Mouse (Mus musculus): ENCODE results near the gene Tnfrsf26.

Tnfrsf26 gene

DNA sequence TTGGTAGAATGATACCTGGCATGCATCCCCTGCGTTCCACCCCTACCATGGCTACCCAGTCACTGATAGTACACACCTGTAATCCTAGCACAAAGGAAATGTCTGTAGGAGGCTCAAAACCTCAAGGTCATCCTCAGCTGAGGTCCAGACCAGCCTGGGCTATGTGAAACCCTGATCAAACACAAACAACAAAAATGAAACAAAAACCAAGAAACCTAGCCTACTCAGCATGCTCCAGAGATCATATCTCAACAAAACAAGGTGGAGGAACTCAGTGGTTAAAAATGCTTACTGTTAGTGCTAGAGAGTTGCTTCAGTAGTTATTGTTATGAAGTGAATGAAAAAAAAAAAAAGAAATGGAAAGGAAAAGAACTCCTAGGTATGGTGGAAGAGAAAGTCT lies at the start of gene Tnfrsf26:
Gene Tnfrsf26, minus strand, starts transcription at position 183 of the 400 bp plus-strand sequence.
- TF ChIP-seq GATA4 (IDR thresholded peaks at IDR 0.05; ENCODE audit: insufficient replicate concordance, low read length), result no peak

GRCm38 (mm10) chr7:143666427-143667311 lies 38.1 kb upstream of the Tnfrsf26 start:
- no peak for TF ChIP-seq GATA4 (IDR thresholded peaks at IDR 0.05; ENCODE audit: insufficient replicate concordance, low read length)

DNA sequence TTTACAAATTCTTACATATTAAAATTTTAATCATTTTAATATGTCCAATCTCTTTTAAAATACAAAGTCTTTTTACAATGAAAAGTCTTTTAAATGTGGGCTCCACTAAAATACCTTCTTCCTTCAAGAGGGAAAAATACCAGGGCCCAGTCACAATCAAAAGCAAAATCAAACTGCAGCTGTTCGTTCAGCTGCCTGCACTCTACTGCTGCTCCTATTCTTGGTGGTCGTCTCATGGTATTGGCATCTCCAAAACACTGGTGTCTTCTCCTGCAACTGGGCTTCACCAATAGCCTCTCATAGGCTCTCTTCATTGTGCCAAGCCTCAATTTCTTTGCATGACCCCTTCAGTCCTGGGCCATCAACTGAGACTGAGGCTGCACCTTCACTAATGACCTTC lies 34.9 kb upstream of the Tnfrsf26 start:
- no peak for TF ChIP-seq GATA4 (IDR thresholded peaks at IDR 0.05; ENCODE audit: insufficient replicate concordance, low read length)

DNA sequence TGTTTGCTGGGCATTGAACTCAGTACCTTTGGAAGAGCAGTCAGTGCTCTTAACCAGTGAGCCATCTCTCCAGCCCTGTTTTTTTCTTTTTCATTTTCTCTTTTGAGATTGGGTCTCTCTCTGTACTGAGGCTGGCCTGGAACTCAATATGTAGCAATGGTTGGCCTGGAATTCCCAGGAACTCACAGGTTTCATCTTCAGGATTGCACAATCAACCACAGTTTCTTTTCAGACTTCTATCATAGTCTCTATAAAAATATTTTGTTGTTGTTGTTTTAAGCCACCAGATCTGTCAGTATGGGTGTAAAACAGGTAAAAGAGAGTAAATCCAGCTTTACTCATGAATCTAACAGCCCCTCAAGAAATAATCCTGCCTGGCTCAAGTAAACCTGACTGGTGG lies 32.3 kb upstream of the Tnfrsf26 start:
- no peak for TF ChIP-seq GATA4 (IDR thresholded peaks at IDR 0.05; ENCODE audit: insufficient replicate concordance, low read length)

DNA sequence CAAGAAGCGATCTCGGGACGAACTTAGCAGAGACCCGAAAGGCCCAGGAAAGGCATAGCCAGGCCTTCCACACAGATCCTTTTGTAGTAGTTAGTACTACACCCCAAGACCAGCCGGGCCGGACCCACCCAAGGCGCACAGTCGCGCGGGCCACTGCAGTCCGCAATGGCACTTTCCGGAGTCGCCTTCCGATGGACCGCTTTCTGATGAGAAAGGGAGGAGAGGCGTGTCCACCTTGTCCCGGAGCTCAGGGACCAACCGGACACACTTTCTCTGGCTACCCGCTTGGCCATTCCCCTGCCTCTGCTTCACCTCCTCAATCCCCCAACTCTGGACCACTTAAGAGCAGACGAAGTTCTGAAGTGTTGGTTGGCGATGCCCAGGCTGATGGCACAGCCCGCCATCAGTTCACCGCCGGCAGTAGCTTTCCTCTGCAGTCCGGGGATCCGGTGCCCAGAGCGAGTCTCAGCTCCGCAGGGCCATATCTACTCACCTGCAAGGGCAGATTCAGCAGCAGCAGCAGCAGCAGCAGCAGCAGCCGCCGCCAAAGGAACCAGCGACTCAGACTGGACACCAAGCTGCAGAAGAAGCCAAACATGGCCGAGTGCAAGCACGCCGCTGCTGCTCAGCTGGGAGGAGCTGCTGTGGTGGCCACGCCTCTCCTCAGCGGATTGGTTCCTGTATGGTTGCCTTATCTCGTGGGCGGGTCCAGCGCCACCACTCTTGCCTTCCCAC lies 20.7 kb upstream of the Tnfrsf26 start, which contains the start of gene Tnfrsf22:
Gene Tnfrsf22, minus strand, starts transcription at position 628 of the 735 bp plus-strand sequence.
- peak; percentile 90; the same call in 1 of the 2 replicates for TF ChIP-seq GATA4 (IDR thresholded peaks at IDR 0.05; ENCODE audit: insufficient replicate concordance, low read length)

GRCm38 (mm10) chr7:143636674-143637073 lies 8.2 kb upstream of the Tnfrsf26 start:
- no peak for TF ChIP-seq GATA4 (IDR thresholded peaks at IDR 0.05; ENCODE audit: insufficient replicate concordance, low read length)

- TF ChIP-seq GATA4 (IDR thresholded peaks at IDR 0.05; ENCODE audit: insufficient replicate concordance, low read length), result no peak
Measured at GRCm38 (mm10) chr7:143631503-143631902, 3.0 kb upstream of the Tnfrsf26 start.

- TF ChIP-seq GATA4 (IDR thresholded peaks at IDR 0.05; ENCODE audit: insufficient replicate concordance, low read length), result no peak
Measured at GRCm38 (mm10) chr7:143629501-143629900, 979 bp upstream of the Tnfrsf26 start.

- peak; percentile 6; the same call in 1 of the 2 replicates for TF ChIP-seq GATA4 (IDR thresholded peaks at IDR 0.05; ENCODE audit: insufficient replicate concordance, low read length)
Measured at GRCm38 (mm10) chr7:143627555-143628286, 801 bp downstream of the Tnfrsf26 start.

GRCm38 (mm10) chr7:143626178-143626577 lies 2.3 kb downstream of the Tnfrsf26 start:
- no peak for TF ChIP-seq GATA4 (IDR thresholded peaks at IDR 0.05; ENCODE audit: insufficient replicate concordance, low read length)

DNA sequence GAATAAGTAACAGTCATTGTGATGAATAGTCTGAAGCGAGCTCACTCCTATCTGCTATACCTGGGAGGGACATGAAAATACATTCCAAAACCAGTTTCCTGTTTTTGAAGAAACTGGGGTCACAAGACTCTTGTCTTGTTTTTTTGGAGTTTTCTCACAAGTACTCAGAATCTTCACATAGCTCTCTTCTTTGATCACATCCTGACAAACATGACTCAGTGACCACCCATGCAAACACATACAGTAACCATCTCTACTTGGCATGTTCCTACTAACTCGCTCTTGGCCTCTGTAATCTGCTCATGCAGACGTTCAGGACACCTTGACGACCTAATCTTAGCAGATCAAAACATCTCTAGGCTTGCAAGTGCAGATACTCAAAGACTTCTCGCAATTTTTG lies 3.4 kb downstream of the Tnfrsf26 start:
- TF ChIP-seq GATA4 (IDR thresholded peaks at IDR 0.05; ENCODE audit: insufficient replicate concordance, low read length), result no peak

DNA sequence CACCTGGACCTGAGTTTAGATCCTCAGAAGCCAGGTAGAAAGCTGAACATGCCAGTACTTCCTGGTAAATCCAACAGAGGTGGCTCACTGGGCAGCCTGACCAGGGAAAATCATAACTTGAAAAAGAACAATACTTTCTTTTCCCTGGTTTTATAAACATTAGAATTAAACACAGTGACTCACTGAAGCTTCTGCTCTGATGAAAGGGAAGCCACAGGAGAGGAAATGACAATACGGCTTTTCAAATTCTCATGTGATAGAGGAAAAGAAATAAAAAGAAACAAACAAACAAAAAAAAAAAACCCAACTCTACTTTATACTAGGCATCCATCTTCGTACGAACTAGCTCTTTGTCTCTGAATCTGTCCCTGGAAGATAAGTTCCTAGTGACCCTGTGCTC lies 4.0 kb downstream of the Tnfrsf26 start:
- no peak for TF ChIP-seq GATA4 (IDR thresholded peaks at IDR 0.05; ENCODE audit: insufficient replicate concordance, low read length)

- peak; percentile 60; the same call in 1 of the 2 replicates for TF ChIP-seq GATA4 (IDR thresholded peaks at IDR 0.05; ENCODE audit: insufficient replicate concordance, low read length)
Measured at GRCm38 (mm10) chr7:143620951-143621350, 7.6 kb downstream of the Tnfrsf26 start.

DNA sequence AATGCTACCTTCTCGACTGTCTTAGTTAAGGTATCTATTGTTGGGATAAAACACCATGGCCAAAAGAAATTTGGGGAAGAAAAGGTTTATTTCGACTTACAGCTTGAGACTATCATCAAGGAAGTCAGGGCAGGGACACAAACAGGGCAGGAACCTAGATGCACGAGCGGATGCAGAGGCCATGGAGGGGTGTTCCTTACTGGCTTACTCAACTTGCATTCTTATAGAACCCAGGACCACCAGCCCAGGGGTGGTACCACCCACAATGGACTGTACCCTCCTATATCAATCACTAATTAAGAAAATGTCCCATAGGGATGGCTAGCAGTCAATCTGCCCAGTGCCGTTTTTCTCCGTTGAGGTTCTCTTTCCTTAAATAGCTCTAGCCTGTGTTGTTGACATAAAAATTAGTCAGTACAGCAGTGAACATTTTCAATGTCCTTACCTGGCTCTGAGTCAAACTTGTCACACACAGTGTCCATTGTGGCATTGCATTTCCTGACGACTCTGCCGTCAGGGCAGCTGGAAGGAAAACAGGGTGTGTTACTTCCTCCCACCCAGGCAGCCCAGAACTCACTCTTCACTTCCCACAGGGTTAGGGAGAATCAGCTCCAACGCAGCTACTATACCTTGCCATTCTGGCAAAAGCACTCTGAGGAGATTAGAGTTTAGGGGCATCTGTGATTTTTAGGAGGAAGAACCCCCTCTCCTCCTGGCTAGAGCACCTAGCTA lies 14.0 kb downstream of the Tnfrsf26 start:
- TF ChIP-seq GATA4 (IDR thresholded peaks at IDR 0.05; ENCODE audit: insufficient replicate concordance, low read length), result no peak

- TF ChIP-seq GATA4 (IDR thresholded peaks at IDR 0.05; ENCODE audit: insufficient replicate concordance, low read length), result no peak
Measured at GRCm38 (mm10) chr7:143612215-143612614, 16.3 kb downstream of the Tnfrsf26 start.

Measured in liver, adult (tissue).